ENCODE assay signal across 22 mouse cellular contexts in genomic region chr1:77754326-77754725, GRCm38 (mm10).
DNase-seq lines count a peak whose midpoint lies in the region; ATAC-seq lines count a peak whose summit lies in the region.
"Had no signal": no experiment of that assay in that cellular context is flagged by ENCODE, and none has a peak within 500 bp of the region (broad histone marks: within the 10 kb centered on the region; RNA-seq: fewer than 3 reads in every experiment).

No protein-coding gene starts in this region.

- no peak overlapping the region for H3K9ac ChIP-seq in heart, embryonic 11.5 days (ENCODE audit: low read depth, low read length)
- no peak overlapping the region for H3K9ac ChIP-seq in kidney, embryonic 15.5 days
- H3K9ac ChIP-seq: forebrain, embryonic 13.5 days; liver, postnatal 0 days; midbrain, embryonic 12.5 days; neural tube, embryonic 15.5 days; stomach, embryonic 15.5 days had no signal

- H3K27me3 ChIP-seq in heart, embryonic 11.5 days (ENCODE audit: control insufficient read depth, insufficient read depth, low read length), result no peaks in the 10 kb centered on the region
- no peaks in the 10 kb centered on the region for H3K27me3 ChIP-seq in kidney, embryonic 15.5 days
- H3K27me3 ChIP-seq: forebrain, embryonic 13.5 days; midbrain, embryonic 12.5 days; neural tube, embryonic 15.5 days; stomach, embryonic 15.5 days had no signal

- no peaks in the 10 kb centered on the region for H3K4me1 ChIP-seq in heart, embryonic 11.5 days (ENCODE audit: control insufficient read depth, insufficient read depth, low read length)
- no peaks in the 10 kb centered on the region for H3K4me1 ChIP-seq in kidney, embryonic 15.5 days
- H3K4me1 ChIP-seq: forebrain, embryonic 13.5 days; midbrain, embryonic 12.5 days; neural tube, embryonic 15.5 days; stomach, embryonic 15.5 days had no signal

- DNase-seq in heart, adult 18-20 months, result peak; percentile 4 to 52
- peak; percentile 27 for DNase-seq in kidney, postnatal 10 days
- peak; percentile 66 for DNase-seq in R1 (ENCODE audit: low read depth, low spot score)
- peak; percentile 36 for DNase-seq in lung, postnatal 14 days
- no peak for DNase-seq in adrenal gland, postnatal 25 days
- DNase-seq in gastrocnemius, postnatal 4 days (ENCODE audit: low spot score in 2 of 2), result no peak
- DNase-seq: adrenal gland, adult 8-10 months; cerebellum, adult 9-10 months; gastrocnemius, postnatal 36 days; liver, postnatal 0 days; right cerebral cortex, adult 18-20 months; right cerebral cortex, postnatal 4 days; thymus, postnatal 25 days had no signal

- H3K4me3 ChIP-seq in heart, embryonic 11.5 days (ENCODE audit: low read depth, low read length), result no peak overlapping the region
- H3K4me3 ChIP-seq in kidney, embryonic 15.5 days (replicated peaks), result no peak overlapping the region
- H3K4me3 ChIP-seq: forebrain, embryonic 13.5 days; layer of hippocampus, adult 2 months; midbrain, embryonic 12.5 days; neural tube, embryonic 15.5 days; stomach, embryonic 15.5 days had no signal

- no peak for ATAC-seq in heart, embryonic 11.5 days (replicated peaks; ENCODE audit: insufficient number of reproducible peaks, low FRiP score, low TSS enrichment)
- no peak for ATAC-seq in kidney, embryonic 15.5 days (replicated peaks; ENCODE audit: low FRiP score)
- ATAC-seq: forebrain, embryonic 13.5 days; hindbrain, postnatal 0 days; intestine, embryonic 16.5 days; liver, postnatal 0 days had no signal

- no peak overlapping the region for H3K4me2 ChIP-seq in heart, embryonic 11.5 days
- H3K4me2 ChIP-seq in kidney, embryonic 15.5 days, result no peak overlapping the region
- H3K4me2 ChIP-seq: forebrain, embryonic 13.5 days; midbrain, embryonic 12.5 days; neural tube, embryonic 15.5 days; stomach, embryonic 15.5 days had no signal

- no peak overlapping the region for H3K27ac ChIP-seq in heart, embryonic 11.5 days (ENCODE audit: low read depth, low read length)
- no peak overlapping the region for H3K27ac ChIP-seq in kidney, embryonic 15.5 days
- H3K27ac ChIP-seq: forebrain, embryonic 13.5 days; hindbrain, postnatal 0 days; layer of hippocampus, adult 2 months; midbrain, embryonic 12.5 days; neural tube, embryonic 15.5 days; stomach, embryonic 15.5 days had no signal

- WGBS in heart, embryonic 11.5 days (ENCODE audit: insufficient replicate concordance), result 79% methylated on average over 3 of the region's 3 CpGs
- WGBS in kidney, embryonic 15.5 days, result 84% methylated on average over 3 of the region's 3 CpGs

- H3K36me3 ChIP-seq in heart, embryonic 11.5 days (ENCODE audit: control insufficient read depth, insufficient read depth, low read length), result no peaks in the 10 kb centered on the region
- no peaks in the 10 kb centered on the region for H3K36me3 ChIP-seq in kidney, embryonic 15.5 days
- H3K36me3 ChIP-seq: midbrain, embryonic 12.5 days; neural tube, embryonic 15.5 days; stomach, embryonic 15.5 days had no signal

- H3K9me3 ChIP-seq in heart, embryonic 11.5 days (replicated peaks; ENCODE audit: control insufficient read depth, low read length), result 0 out of 2 replicates have a peak, but pooled peaks cover 2% of the 10 kb centered on the region
- H3K9me3 ChIP-seq in kidney, embryonic 15.5 days (replicated peaks), result no peaks in the 10 kb centered on the region
- H3K9me3 ChIP-seq: forebrain, embryonic 13.5 days; neural tube, embryonic 15.5 days; stomach, embryonic 15.5 days had no signal

Comparison
In these comparisons a context has a peak if more than half of its experiments do, and no peak if none do; other contexts are left out.
1. DNase-seq: peak in heart, adult 18-20 months (2 of 2), kidney, postnatal 10 days (single experiment), R1 (single experiment) and lung, postnatal 14 days (single experiment); none in adrenal gland, postnatal 25 days (single experiment) and gastrocnemius, postnatal 4 days (0 of 2).